Mouse (Mus musculus): ENCODE measurements around the gene Lrch1.

Lrch1 gene

DNA sequence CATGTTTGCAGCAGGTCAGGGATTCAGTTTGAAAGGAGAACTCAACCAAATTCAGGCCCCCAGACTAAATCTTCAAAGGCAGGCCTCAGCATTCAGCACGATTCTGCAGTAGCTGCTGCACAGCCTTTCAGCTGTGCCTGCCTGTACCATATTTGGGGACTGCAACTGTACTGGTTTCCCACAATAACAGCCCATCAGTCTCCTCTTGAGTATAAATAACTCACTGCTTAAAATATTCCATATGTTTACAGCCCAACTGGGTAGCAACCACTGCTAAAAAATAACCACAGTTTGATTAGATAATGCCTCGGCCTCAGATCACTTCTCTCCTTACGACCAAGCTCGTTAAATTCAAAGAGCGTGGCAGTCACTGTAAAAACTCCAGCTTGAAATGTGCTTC is 101.0 kb downstream of the Lrch1 start:
- DNase-seq = no peak

DNA sequence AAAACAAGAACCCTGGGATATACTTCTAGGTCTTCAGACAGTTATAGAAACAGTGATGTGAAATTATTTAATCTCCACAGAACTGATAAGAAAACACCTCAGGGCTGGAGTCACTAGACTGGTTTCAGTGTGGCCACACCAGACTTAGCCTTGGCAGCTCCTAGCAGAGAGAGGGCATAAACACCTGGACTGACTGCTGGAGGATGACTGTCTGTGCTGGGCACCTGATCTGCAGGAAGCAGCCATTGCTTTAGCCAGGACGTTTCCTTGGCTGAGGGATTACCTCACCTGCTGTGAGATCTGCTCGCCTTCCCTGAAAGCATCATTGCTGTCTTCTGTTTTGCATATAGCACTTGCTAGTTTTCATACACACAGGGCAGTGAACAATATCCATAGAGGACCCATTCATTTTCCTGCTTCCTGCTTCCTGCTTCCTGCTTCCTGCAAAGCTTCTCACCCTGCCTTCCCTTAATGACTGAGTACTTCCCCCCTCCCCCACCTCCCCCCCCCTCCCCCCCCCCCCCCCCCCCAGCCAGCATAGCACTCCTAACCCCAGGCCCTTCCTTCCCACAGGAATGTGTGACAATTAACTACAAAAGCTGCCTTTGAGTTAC is 101.9 kb downstream of the Lrch1 start:
- no peak for DNase-seq

DNA sequence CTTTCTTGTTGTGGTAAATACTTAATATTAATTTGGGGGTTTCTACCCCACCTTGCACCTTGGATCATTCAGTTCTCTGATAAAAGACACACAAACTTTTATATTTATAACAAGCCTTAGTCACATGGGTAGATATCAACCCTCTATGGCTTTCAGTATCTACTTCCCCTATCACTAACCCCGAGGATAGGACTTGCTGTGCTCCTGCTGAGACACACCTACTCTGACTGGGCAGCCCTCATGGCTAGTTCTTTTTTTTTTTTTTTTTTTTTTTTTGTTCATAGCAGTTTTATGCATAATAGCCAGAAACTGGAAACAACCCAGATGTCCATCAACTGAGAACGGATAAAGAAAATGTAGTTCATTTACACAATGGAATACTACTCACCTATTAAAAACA is 106.0 kb downstream of the Lrch1 start:
- no peak for DNase-seq

DNA sequence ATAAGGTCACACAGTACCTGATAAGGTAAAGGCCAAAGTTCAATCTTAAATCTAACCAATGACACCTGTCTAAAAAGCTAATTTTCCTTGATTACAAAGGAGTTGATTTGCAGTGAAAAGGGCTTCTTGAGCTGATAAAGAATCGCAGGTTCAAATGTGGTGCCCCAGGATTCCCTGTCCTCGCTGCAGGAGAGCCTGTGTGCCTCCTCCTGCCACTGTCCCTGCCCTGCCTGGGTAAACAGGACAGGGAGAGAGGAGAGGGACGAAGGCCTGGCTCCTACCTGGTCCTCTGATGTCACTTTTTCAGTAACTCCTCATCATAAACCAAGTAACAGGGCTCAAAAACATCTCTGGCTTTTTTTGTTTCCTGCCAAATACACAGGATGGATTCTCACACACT is 106.4 kb downstream of the Lrch1 start:
- DNase-seq = no peak

DNA sequence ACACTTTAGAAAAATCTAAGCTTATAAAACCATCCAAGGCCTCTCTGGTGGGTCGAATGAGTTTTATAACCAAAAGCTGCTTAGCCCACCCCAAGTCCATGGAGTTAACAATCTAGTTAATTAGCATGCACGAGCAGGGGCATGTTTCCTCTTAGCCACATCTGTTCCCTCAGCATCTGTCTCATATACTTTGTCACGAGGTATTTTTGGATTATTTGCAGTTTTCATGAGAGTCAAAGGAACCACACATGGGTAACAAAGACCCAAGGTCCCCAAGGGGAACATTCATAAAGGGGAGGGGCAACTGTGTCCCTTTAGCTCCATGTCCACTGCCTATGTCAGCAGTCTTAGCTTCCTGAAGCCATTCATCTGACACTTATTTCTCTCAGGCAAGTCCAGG is 106.9 kb downstream of the Lrch1 start:
- no peak for DNase-seq

DNA sequence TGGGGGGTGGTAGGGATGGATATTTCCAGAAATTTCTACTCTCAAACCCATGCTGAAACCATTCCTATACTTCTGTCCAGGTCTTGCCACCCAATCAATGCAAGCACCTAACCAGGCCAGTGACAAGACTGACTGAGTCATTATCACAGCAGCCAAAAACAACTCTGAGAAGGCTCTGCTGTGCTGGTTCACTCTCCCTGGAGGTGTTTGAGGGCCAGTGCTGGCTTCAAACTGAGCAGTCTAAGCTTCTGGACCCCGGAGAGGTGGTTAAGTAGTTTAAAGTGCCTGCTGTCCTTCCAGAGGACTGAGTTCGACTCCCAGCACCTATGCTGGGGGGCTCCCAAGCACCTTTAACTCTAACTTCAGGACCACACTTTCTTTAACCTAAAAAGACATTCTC is 107.3 kb downstream of the Lrch1 start:
- no peak for DNase-seq

DNA sequence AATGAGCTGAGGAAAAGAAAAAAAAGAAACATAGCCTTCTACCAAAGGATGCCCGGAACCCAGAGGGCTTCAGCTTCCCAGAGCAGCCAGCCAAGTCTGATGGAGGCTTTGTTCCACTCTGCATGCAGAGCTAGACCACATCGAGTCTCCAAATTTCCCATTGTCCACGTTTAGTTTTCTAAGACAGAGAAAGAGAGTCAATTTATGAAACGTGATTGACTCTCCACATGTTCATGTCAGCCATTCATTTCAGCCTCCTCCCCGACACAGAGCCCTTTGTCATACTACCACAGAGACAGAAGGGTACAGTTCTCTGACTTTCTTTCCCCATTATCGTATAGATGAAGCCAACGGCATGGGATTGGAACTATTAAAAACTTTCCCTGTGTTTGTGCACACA is 108.9 kb downstream of the Lrch1 start:
- no peak for DNase-seq

DNA sequence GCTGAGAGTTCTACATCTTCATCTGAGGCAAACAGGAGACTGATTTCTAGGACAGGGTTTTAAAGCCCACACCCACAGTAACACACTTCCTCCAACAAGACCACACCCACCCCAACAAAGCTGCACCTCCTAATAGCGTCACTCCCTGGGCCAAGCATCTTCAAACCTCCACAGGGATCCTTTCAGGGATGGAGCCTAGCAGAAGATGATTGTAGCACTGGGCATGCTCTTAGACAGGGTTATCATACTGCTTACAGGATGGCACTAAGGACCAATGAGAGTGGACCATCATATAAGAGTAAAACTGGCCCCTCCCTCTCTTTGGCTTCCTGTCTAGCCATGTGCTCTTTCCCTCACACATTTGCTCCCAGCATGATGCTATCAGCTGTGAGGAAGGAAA is 112.7 kb downstream of the Lrch1 start:
- DNase-seq = no peak

DNA sequence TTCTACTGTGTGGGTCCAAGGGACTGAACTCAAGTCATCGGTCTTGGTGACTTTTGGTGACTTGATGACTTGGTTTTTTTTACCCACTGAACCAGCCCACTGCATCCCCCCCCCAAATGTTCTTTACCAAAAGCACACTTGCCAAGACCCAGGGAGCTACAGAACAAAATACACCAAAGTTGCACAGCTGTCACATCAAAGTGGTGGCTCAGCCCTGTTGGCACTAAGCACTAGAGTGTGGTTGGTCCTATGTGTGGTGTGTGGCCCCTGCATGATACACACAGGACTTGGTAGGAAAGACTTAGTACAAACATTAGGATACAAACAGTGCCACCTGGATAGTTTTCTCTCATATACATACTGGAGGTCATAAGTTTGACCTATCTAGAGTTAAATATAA is 113.5 kb downstream of the Lrch1 start:
- no peak for DNase-seq

DNA sequence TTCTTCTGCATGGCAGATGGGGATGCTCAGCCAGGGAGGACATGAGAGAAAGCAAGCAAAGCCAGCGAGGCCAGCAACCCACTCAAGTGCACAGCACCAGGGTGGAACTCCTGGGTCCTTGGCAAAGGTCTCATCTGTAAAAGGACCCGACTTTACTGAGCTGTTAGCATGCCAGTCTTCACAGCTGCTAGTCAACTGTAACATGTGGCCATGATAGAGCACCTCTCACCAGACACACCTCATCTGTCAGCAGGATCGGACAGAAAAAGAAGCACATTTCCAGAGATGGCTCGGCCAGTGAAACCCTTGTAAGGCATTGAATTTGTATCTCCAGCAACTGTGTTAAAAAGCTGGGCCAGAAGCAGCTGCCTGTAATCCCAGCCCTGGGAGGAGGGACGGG is 116.0 kb downstream of the Lrch1 start:
- no peak for DNase-seq

DNA sequence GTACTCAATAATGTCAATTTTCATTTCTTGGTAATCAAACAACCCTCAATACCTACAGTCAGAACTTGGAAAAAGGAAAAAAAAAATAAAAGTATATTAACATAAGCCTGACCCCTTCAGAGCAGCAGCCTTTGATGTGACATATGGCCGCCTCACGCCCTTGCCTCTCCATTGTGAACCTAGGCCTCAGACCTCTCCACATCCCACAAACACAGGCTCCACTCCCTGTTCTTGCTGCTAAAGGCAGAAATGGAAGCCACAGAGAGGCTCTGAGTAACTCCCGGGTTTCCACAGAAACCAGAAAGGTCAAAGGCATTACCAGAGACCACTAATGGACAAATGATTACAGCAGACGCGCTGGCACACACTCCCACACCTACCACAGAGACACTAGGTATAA is 116.6 kb downstream of the Lrch1 start:
- DNase-seq = no peak

DNA sequence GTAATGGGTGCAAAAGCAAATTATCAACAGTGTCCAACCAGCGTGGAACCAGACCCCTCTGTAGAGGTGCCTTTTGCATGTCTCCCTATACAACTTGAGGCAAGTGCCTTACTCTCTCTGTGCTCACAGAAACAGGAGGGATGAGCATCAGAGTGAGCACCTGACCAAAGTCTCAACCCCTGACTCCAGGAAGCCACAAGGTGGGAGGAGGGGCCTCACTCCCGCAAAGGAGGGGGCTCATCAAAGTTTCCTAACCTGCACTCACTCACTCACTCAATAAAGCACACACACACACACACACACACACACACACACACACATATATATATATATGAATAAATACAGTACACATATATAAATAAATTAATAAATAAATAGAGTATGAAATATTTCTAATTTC is 117.1 kb downstream of the Lrch1 start:
- DNase-seq = no peak

DNA sequence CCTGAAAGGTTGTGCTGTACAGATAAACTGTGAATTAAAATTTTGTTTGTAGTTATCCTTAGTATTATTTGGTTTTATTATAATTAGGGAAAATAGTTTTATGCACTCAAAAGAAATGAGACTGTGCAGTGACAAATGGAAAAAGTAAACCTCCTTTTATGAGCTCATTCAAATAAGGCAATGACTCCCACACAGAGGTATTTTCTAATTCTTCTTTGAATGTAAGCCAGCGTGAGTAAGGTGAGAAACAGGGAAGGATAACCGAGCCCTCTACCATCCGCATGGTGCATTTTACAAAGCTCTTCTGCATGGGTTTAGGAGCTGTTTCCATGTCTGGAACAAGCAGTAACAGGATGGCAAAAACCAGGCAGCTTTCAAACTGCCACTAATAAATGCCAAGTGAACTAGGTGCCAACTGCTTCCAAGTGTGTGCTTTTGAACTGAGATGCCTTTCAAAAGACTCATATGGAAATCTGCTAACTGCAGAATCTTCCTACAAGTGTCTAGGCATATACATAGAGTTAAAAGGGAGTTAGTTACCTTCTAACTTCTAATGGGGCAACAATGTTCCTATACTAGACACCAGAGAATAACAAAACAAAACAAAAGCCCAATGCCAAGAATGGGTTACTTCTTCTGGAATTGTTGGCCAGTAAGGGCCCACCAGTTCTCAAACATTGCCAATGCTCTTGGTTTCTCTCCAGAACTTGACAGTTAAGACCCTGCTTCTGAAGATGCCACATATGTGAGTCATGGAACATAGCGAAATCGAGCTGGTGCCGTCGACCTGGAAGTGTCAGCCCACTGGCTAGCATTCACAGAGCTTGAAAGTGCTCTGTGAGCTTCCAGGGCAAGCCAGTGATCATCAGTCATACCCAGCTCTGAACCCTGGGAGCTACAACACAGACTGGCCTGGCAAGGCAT is 124.7 kb downstream of the Lrch1 start:
- DNase-seq = no peak

DNA sequence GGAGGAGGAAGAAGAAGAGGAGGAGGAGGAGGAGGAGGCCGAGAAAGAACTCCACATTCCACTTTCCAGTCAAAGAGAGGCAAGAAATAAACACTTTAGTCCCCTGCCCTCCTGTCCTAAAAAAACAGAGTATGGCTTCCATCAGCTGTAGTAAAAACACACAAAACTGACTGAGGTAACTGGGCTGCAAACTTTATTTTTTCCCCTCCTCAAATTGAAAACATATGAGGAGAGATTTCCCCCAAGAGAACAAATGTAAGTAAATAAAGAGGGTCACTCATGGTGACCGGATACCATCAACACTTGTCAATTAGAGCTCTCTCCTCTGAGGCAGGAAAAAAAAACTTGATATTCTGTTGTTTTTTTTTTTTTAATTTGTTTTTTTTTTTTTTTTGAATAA is 125.6 kb downstream of the Lrch1 start:
- no peak for DNase-seq

DNA sequence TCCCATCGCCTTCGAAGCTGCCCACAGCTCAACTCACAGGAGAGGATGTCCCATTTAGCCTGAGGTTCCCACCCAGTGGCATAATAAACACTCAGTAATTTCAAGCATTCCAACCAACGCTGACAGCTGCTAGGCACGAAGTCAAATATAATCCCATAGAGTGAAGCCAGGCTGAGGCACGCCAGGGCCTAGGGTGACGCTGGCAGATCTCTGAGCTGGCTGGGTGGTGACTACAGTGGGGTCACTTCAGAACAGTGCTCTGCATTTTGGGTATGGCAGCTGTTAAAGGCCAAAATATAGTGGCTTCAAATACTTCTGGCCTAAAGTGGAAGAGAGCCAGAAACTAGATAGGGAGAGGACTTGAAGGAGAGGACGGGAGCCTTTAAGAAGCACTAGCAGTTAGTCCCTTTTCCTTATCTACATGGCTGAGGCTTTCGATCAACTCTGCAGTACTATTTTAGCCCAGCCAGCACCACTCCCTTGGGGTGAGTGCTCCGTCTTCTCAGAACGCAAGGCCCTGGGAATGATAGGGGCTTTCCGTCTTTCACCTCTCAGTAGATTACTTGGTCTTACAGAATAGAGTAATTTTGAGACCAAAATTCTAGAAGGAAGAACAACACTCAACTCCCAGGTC is 127.4 kb downstream of the Lrch1 start:
- no peak for DNase-seq

DNA sequence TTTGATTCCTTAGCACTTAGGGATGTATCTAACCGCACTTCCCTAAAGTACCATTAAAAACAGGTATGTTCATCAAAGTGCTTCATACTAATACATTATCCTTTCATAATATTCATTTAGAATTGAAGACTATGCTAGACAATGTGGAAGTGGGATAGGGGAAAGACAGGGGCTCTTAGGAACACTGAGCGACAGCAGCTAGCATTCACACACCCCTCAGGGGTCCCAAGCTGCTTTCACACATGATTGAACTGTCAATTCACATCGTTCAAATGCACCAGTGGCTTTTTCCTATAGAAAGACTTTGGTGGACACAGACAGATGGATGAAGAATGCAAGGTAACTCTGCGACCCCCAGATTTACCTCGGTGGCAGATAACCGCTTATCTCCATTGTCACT is 131.0 kb downstream of the Lrch1 start:
- DNase-seq = no peak

DNA sequence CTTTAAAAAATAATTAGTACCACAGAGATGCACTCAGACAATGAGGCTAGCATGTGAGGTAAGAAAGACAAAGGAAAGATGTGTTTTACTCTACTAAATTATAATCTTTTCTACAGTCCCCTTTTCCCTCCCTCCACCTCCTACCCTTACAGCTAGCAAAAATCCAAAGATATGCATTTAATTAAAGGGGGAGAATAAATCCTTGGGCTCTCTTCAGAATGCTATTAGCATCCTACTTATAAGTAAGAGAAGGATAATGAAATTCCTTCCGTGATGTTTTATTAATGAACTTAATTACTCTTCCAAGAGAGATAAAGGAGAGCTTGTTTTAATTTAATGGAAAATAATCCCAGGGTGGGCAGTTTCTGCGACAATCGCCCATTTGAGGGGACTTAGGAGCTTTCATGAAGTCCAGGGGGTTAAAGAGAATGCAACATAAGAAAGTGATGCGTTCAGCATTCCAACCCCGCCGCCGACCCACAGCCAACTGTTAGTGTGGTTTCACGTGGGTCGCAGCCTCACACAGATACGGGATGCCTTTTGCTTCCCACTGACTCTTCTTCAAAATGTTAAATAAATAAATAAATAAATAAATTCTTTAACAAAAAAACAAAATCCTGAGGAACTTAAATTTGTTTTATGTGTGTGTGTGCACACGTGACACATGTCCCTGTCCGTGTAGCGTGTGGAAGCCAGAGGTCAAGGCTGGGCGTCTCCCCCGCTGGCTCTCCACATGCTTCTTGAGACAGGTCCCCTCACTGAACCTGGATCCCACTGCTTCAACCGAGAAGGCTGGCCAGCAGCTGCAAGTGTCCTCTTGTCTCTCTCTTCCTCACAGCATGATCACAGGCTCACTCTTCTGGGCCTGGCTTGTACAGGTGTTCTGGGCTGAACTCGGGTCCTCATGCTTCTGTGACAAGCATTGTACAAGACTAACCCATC is 132.6 kb downstream of the Lrch1 start:
- DNase-seq = no peak

DNA sequence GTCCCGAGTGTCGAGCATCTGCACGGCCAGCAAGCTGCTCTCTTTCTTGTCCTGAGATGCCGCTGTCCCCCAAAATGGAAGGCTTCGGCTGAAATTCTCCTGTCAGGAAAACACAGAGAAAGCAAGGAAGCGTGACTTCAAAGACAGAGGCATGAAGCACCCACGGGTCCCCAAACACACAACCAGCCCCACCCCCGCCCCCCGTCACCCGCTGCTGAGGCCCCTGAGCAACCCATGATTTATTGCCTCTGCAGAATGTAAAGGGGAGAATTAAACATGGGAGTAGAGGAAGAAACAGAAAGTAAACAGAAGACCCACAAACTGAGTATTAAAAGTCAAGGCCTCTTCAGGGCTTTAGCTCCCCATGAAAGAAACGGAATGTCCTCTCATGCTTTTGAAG is 136.1 kb downstream of the Lrch1 start:
- DNase-seq = no peak

DNA sequence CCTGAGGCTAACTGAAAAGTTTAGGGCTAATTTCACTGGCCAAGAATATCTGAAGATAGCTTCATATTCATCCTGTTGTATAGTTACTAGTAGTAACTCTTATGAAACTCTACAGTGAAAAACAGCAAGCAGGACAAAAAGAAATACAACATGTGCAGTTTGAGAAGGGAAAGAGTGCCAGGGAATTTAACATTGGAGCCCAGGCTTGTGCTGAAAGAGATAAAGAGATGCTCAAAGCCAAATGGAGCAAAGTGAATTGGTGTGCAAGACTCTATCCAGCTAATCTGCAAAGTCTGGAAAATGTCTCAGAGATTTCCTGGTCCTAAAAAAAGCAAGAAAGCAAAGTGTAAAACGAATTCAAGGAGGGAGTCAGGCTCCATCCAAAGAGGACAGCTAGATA is 145.7 kb downstream of the Lrch1 start:
- DNase-seq = no peak

DNA sequence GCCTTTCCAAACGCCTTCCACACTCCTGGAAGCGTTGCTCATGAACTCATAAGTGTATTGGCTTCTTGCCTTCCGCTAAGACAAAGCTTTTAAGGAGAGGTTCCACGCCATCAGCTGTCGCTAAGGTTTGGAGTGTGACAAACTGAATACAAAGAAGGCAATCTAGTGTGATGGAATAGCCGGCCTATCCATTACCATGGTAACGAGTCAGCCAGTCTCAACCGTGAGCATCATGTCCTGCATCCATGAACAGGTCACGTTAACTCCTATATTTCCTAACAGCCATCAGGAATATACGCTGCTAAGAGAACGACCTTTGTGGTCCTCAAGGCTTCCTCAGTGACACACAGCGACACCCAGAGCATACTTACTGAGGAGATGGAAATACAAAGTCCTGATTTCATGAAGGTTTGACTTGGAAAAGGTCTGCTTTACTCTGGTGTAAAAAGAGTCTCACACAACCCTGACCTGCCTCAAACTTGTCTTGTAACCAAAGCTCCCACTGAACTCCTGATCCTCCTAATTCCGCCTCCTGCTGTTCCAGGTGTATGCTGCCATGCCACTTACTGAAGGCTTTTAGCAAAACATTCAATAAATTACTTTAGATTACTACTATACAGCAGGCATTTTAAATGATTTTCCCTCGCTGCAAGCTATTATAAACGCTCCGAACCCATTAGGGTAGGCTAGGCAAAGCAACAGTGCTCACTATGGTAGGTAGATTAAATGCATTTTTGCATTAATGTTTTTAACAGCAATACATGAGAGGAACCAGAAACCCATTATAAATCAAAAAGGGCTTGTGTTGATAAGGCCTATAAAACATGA is 149.4 kb downstream of the Lrch1 start:
- DNase-seq = no peak

DNA sequence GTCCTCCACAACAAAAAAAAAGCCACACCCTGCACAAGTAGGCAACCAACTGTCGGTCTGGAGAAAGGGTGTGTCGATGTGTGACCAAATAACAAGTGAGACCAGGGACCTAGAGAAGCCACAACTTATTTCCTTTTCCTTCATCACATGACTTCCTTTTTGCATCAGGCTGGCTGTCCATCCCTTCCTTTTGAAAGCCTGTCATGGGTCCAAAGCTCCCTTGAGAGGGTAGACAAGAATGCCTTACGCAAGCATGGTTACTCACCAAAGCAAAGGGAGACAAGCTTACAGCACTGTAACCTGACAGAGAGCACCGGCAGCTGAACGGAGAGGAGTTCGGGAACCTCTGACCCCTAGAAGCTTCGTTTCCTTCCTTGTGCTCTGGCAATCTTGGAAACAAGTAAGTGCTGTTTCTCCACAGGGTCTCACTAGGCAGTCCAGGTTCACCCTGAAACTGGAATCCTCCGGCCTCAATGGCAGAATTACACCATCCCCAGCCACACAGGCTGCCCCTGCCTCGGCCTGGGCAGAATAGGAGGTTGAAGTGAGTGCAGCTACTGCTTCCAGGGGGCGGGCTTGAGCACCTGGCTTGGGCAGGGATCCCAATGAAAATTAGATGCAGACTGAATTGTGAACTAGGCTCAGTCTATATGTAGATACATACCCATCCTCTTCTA is 150.2 kb downstream of the Lrch1 start:
- DNase-seq = no peak

DNA sequence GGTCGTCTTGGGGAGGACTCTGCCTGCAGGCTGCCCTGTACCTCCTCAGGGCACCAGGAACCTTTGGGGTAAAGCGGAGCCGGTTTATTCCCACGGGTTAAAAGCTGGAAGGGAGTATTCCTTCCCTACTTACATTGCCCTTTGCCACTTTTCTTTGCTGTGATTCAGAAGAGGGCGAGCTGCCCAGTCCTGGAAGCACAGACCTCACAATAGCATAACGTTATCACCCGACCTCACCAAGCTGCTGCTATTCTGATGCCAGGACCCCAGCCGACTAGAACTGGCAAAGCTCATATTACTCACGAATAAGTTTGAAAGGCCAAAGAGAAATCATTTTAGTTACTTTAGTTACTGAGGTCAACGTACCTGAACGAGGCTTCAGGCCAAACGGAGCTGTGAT is 152.7 kb downstream of the Lrch1 start:
- DNase-seq = no peak
